Mouse (Mus musculus) stomach, postnatal 0 days (tissue): ENCODE results near the gene Plxnc1.

Experiments
- CTCF ChIP-seq: IDR thresholded peaks from 2 replicates; pipeline ENCODE4 v1.5.1; 2016; ENCODE audit warnings: antibody characterized with exemption, low read depth, mild to moderate bottlenecking, moderate library complexity
- EP300 ChIP-seq: optimal IDR thresholded peaks from 2 replicates; pipeline ENCODE3; 2016; ENCODE audit warnings: antibody characterized with exemption

GRCm38 (mm10) chr10:94909789-94910188, 34.8 kb downstream of the Plxnc1 start:
- no peak for TF ChIP-seq EP300
- no peak for TF ChIP-seq CTCF
